Mouse (Mus musculus): ENCODE results near the gene Cd47.

Cd47 gene

DNA sequence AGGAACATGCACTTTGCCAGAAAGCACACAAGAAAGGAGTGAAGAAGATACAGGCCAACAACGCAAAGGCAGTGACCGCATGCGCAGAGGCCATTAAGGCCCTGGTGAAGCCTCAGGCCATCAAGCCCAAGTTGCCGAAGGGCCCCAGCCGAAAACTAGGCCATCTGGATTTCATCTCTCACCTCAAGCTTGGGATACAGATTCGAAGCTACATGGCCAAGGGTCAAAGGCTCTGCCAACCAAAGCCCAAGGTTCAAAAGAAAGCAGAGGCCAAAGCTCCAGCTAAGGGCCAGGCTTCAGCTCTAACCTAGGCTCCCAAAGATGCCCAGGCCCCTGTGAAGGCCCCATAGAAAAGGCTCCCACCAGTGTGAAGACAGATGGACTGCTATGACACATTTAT is 14.2 kb upstream of the Cd47 start:
- in situ Hi-C loops (cut with MboI, MseI), result loop anchor here (25.0 kb wide), 1 partner anchor 1901 kb away; no protein-coding TSS in a partner anchor

DNA sequence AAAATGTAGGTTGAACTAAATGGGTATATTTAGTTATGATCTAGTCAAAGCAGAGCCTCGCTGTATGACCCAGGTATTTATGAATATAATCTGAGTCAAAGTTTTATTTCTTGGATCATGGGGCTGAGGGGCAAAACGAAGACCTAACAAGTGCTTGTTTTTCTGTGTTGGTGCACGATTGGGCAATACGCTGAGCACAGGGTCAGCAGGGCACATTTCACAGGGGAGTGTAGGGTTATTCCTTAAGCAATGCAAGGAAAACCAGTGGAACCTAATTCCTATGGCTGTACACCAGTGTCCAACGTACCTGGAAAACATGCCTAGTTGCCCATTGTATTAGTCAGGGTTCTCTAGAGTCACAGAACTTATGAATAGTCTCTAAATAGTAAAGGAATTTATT is 12.6 kb upstream of the Cd47 start:
- in situ Hi-C loops (cut with MboI, MseI), result loop anchor here (25.0 kb wide), 1 partner anchor 1900 kb away; no protein-coding TSS in a partner anchor

DNA sequence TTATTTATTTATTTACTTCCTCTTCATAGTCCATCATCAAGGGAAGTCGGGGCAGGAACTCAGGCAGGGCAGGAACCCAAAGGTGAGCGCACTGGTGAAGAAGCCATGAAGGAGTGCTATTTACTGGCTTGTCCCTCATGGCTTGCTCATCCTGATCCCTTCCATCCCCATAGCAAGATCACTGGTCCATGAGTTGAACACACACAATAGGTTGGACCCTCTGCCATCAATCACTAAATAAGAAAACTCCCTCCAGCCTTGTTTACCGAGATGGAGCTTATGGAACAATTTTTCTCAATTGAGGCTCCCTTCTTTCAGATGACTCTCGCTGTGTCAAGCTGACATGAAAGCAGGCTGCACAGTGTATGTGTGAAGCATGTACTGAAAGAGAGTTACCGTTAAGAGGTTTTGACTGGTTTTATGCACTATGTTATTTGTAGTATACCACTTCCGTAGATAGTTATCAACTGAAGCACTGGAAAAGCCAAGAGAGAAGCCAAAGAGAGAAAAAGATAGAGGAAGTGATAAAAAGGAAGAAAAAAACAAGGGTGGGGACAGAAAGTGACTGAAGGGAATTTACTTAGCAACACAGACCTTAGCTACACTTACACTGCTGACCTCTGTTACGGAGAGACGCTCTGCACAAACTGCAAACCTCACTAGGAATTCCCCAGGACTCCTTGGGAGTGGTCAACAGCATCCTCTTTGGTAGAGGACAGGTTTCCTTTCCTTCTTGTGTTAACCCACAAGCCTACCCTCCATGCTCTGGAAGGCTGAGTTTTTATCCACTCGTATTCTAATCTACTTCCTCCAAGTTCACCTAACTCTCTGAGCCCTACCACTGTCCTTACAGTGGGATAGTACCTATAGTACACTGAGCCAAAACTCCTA is 9.5 kb upstream of the Cd47 start:
- in situ Hi-C loops (cut with MboI, MseI), result loop anchor here (25.0 kb wide), 1 partner anchor 1896 kb away; no protein-coding TSS in a partner anchor

DNA sequence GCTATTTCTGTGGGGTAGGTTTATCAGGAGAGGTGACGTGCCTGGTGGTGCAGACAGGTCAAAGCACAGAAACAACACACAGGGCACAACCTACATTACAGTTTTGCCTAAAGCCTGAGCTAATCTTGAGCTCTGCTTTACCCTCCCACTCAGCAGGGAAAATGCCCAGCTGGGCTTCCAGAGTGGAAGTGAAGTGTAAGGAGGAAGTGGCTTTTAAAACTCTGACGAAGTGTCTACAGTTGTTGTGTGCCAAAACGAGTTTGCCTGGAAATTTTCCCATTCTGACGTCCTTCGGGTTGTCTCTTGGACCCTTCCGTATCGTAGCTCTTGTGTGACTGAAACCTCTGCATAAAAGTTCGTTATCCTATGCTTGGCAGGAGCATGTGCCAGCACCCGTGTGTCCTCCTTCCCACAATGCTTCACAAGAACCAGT is 7.9 kb upstream of the Cd47 start:
- in situ Hi-C loops (cut with MboI, MseI), result loop anchor here (25.0 kb wide), 1 partner anchor 1895 kb away; no protein-coding TSS in a partner anchor

DNA sequence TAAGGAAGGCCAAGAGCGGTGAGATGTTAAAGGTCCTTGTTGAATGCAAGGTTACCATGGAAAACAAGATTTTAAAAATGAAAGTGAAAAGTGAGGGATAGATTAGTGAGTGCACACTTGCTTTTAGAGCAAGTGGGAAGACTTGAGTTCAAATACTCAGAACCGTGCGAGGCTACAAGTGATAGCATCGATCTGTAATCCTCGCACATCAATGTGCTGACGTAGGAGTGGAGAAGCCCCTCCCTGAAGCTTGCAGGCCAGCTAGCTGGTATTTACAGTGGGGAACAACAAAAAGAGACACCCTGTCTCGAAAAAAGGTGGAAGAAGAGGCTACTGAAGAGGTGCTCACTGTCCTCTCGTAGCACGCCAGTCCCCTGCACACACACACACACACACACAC is 6.7 kb upstream of the Cd47 start:
- in situ Hi-C loops (cut with MboI, MseI), result loop anchor here (25.0 kb wide), 1 partner anchor 1894 kb away; no protein-coding TSS in a partner anchor

DNA sequence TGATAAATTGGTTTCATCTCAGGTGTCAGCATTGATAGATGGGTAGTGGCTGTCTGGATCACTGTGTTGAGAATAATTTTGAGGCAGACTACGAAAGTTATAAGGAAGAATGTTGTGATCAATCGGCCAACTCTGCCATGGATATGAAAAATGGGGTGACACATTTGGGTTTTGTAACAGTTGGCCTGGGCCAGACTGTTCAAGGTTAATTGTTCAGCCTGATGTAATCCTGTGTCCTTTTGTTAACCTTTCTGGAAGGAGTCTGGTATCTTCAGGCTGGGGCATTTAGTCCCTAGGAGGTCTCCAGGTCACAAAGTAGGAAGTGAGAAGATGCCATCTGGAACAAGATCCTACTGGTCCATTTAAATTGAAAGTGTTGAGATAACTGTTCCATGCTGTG is 4.1 kb upstream of the Cd47 start:
- in situ Hi-C loops (cut with MboI, MseI), result loop anchor here (25.0 kb wide), 1 partner anchor 1891 kb away; no protein-coding TSS in a partner anchor

DNA sequence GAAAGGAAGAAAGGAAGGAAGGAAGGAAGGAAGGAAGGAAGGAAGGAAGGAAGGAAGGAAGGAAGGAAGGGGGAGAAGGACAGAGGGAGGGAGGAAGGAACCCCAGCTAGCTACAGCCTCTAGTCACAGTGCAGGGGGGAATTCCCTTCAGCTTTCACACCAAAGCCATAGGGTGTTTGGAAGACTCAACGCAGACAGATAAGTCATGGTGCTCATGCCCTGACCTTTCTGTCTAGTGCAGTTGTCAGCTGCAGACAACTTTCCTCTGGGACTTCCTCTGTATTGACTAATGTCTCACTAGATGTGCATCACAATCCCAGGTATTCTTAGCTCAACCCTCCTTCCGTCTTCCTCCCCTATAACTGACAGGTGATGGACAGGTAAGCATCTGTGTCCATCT is 3.4 kb upstream of the Cd47 start:
- in situ Hi-C loops (cut with MboI, MseI), result loop anchor here (25.0 kb wide), 1 partner anchor 1890 kb away; no protein-coding TSS in a partner anchor

DNA sequence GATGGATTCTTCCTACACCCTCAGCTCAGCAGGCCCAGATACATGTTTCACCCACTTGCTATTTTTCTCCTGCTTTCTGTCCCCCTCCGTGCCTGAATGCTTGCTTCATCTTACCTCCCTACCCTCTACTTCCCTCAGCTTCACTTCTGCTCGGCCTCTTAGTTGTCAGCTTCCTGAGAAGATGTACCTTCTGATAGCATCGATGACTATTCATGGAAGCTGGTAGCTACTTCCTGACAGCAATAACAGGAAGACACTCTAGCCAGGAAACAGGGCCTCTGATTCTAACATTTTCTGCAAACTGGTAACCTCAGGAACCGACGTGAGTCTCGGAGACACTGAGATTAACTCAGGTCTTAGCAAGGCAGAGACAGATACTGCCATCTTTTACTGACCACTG is 1.5 kb upstream of the Cd47 start:
- in situ Hi-C loops (cut with MboI, MseI), result loop anchor here (25.0 kb wide), 1 partner anchor 1889 kb away; no protein-coding TSS in a partner anchor

DNA sequence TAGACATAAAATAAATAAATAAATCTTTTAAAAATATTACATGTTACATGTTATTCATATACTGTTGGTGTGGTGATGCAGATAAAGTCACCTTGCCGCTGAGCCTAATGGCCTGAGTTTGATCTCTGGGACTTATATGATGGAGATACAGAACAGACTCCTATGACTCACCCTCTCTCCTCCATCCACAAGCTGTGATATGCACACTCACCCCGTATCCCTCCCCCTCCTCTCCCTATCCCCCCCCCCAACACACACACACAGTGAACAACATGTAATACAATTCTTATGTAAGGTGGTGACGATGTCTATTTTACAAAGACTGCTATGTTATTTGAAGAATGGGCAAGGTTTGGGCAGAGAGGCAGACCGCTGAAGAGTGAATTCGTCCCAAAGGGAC is 663 bp downstream of the Cd47 start:
- in situ Hi-C loops (cut with MboI, MseI), result no loop called here

DNA sequence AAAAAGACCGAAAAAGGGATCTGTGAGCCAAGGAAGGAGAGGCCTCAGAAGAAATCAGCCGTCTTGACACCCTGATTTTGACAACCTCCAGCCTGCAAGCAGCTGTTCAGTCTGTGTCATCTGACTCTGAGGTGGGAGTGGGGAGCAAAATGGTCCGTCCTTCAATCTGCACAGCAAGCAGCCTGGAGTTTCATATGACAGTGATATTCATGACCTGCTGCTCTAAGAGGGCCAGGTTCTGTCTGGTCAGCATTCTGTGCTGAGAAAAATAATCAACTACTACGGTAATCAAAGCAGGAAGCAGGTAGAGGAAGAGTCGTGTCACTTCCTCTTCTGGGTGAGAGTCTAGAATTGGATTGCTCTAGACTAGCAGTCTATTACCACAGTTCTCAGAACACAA is 1.1 kb downstream of the Cd47 start:
- in situ Hi-C loops (cut with MboI, MseI), result no loop called here

DNA sequence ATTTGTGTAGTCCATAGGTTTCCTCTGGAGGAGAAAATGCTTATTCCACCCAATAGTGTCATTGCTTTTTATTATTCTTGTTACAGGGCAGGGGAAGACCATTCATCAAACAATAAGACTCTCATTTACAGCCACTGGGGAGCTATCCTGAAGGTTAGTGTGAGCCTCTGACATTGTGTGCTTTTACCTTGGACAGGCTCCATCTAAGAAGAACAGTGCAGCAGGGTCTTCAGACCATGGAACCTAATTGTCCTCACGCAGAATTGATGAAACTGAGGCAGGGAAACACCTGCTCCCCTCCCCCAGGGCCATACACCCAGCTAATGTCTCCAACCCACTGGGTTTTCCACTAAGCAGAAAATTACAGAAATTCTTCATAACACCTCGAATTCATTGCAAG is 2.7 kb downstream of the Cd47 start:
- in situ Hi-C loops (cut with MboI, MseI), result no loop called here

DNA sequence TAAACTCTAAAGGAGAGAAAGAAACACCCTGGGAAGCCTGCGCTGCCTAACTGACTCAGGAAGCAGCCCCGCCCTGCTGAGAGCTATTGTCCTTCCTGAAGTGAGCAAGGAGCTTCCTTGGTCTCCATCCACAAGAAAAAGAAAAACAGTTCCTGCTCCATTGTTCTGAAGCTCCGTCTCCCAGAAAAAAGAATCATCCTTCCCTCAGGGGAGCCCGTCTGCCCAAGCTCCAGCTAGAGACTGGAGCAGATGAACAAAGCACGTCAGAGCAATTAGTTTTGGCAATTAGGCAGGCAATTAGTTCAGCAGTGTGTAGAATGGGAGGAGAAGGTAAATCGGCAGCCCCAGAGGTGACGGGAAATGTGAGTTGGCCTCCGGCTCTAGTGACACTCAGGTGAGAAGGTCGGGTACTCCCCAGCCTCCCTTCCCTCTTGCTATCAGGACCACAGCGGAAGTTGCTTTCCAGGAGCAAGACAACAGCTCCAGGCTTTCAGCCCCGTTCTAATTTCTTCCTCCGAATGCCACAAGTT is 3.7 kb downstream of the Cd47 start:
- in situ Hi-C loops (cut with MboI, MseI), result no loop called here

DNA sequence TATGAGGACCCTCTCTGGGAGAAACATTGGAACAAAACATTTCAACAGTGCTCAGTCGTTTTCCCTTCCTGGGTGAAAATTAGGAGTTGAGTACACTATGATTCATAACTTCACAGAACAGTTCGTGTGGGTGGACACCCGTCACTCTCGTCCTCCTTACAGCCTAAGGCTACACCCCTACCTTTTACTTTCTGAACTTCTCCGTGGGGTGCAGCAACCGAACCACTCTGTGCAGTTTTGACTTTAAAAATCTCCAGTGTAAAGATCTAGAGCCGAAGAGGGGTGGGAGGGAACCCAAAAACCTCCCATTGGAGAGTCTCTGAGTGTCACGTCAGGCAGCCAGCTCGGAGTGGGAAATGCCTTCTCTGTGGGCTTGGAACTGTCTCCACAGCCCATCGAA is 6.6 kb downstream of the Cd47 start:
- in situ Hi-C loops (cut with MboI, MseI), result loop anchor here (5.0 kb wide), 1 partner anchor 45 kb away; no protein-coding TSS in a partner anchor

DNA sequence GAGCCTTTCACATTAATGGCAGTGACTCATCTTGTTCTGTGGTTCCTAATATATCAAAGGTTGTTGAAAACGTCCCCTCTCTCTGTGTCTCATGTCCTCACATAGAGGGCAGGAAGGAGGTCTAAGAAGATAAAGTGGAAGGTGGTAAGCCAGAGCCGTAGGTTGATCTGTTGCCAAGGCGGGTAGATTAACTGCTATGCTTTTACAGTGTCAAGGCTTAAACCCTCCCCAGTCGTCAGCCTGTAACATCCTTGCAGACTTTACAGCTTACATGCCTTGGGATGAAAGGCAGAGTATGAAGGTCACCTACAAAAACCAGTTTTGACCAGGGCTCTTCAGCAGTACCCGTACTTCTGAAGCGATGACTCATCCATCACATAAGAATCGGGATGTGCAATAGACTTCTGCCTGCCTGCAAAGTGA is 7.1 kb downstream of the Cd47 start:
- in situ Hi-C loops (cut with MboI, MseI), result loop anchor here (5.0 kb wide), 1 partner anchor 45 kb away; no protein-coding TSS in a partner anchor

DNA sequence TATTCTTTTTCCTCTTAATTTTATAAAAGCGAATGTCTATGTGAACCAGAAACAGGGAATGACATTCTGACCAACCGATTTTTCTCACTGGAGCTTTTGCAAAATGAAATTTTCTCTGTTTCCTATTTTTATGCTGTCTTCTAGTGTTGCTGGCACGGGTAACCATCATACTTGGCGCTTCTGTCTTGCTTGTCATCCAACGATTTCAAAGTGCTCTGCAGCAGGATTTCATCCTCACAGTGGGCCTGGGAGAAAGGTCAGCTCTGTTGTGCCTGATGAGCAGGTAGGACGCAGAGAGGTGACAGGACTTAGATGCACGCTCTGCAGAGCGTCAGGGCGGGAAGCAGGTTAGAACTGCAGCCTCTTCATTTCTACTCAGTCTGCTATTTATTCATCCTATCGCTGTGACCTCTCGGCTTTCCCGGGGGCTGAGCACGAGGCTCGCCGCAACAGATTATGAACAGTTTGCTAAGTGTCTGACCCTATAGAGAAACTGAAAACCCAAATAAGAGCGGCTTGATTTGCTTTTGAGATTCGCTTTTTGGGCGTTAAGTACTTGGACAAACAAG is 7.6 kb downstream of the Cd47 start:
- in situ Hi-C loops (cut with MboI, MseI), result loop anchor here (5.0 kb wide), 1 partner anchor 44 kb away; no protein-coding TSS in a partner anchor

DNA sequence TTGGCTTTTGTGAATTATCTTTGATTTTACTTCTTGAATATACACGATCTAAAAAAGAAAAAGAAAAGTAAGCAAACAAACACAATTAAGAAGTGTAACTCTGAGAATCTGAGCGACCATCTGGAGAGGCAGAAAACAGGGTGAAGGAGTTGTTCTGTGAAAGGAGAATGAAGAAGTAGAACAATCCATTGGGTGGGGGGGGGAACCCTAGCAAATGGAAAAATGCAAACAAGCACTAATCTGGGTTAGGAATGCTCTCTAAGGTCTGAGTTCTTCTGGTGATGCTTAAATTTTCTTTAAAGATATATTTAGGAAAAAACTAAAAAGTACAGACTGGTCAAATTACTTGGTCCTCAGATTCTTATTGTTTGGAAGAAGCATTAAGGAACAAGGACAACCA is 11.6 kb downstream of the Cd47 start:
- in situ Hi-C loops (cut with MboI, MseI), result no loop called here

DNA sequence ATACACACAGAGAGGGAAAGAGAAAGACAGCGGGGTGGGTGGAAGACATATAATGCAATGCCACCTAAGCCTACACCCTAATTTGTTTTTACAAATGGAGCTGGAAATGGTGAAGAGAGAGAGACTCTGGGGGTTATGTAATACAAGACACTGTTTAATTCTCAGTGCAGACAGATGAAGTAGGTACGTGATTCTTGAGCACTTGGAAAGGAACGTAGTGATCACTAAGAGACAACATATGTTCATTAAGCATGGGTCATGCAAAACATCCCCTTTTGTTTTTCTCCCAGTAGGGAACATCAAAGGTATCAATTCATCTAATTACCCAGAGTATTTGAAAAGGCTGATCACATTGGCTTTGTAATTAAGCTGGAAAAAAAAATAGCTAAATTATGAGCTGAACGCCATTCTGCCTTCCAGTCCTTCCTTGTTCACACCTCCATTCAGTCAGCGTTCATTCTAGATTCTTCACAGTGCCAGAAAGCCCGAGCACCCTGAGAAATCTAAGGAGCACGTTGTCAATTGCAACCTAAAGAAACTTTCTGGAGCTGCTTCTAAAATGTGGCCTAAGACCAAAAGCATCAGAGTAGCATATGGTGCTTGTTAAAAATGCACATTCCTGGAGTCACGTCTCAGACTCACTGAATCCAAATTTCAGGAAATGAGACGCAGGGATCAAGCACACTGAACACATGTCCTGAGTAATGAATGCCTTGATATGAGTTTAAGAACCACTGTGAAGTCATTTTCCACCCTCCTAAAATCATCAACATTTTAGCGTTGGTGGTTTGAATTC is 12.7 kb downstream of the Cd47 start:
- in situ Hi-C loops (cut with MboI, MseI), result no loop called here

DNA sequence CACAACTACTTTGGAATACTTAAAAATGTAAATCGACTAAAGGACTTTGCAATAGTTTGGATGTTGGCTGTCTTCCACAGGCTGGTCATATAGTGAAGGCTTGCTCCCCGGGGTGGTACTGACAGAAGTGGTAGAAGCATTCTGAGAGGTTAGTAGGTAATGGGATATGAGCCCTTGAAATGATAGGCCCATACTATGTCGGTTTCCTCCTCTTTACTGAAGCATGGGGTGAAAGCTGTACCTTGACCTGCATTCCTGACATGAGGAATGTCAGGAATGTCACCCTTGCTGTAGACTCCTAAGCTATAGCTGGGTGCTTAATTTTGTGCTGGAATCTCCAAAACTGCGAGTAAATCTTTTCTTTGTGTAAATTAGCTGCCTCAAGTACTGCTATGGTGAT is 14.1 kb downstream of the Cd47 start:
- in situ Hi-C loops (cut with MboI, MseI), result no loop called here

DNA sequence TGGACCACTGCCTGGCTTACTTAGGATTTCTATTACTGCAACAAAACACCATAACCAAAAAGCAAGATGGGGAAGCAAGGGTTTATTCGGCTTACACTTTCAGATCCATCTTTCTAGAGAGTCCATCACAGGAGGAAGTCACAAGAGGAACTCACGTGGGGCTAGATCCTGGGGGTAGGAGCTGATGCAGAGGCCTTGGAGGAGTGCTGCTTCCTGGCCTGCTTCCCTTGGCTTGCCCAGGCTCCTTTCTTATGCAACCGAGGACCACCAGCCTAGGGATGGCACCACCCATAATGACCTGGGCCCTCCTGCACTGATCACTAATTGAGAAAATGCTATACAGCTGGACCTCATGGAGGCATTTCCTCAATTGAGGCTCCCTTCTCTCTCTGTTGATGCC is 16.6 kb downstream of the Cd47 start:
- in situ Hi-C loops (cut with MboI, MseI), result no loop called here

DNA sequence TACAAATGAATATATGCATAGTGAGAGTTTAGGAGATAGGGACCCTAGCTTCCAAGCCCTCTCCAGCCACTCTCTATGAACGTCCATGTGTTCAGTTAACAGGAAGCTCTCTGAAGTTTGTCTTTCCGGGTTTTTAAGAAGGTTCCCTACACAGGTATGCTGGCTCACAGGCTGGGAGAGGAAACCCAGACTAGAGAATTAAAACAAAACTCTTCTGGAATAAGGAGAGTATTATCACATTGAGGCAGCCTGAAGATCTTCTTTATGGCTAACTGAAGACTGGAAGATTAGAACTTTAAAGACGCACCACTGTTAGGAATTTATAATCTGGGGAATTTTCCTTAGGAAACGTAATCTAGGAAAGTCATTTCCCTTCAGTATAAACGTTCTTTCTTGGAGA is 17.8 kb downstream of the Cd47 start:
- in situ Hi-C loops (cut with MboI, MseI), result no loop called here

DNA sequence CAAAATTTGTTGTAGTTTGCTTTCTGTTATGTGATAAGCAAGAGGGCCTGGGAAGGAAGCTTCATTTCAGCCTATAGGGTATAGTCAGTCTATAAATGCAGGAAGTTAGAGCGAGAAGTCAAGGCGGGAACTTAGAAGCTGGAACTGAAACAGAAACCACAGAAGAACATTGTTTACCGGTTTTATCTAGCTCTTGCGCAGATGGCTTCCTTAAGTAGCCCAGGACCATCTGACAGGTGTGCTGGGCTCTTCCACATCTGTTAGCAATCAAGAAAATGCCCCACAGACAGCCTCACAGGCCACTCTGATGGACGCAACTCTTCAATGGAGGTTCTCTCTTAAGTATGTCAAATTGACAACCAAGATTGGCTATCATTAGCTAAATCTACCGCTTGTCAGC is 18.3 kb downstream of the Cd47 start:
- in situ Hi-C loops (cut with MboI, MseI), result no loop called here

Measured in T-helper 1 cell (primary cell).